Mouse (Mus musculus): ENCODE measurements at regions not wholly inside any gene's neighbourhood (a gene's known extent, or its start where the extent isn't known, plus 50 kb on each side); places are given as distances from the start of the nearest gene placed in this dataset.

- no peak for DNase-seq
Measured at GRCm38 (mm10) chr4:131508154-131508553, 329.9 kb downstream of the Ptpru start.

- DNase-seq = peak; percentile 81 to 88
Measured at GRCm38 (mm10) chr4:131511586-131511985, 326.5 kb downstream of the Ptpru start.

- DNase-seq = no peak
Measured at GRCm38 (mm10) chr4:131512768-131513167, 325.3 kb downstream of the Ptpru start.

GRCm38 (mm10) chr4:131520636-131521306, 317.3 kb downstream of the Ptpru start:
- DNase-seq = peak; percentile 42 to 61

- DNase-seq = no peak
Measured at GRCm38 (mm10) chr4:131521307-131521651, 316.8 kb downstream of the Ptpru start.

- no peak for DNase-seq
Measured at GRCm38 (mm10) chr4:131525236-131525635, 312.9 kb downstream of the Ptpru start.

GRCm38 (mm10) chr4:131530491-131530890, 307.6 kb downstream of the Ptpru start:
- no peak for DNase-seq

- no peak for DNase-seq
Measured at GRCm38 (mm10) chr4:131531003-131531402, 307.1 kb downstream of the Ptpru start.

- peak; percentile 89 to 90 for DNase-seq
Measured at GRCm38 (mm10) chr4:131534831-131535230, 303.3 kb downstream of the Ptpru start.

- no peak for DNase-seq
Measured at GRCm38 (mm10) chr4:131538237-131538636, 299.9 kb downstream of the Ptpru start.

GRCm38 (mm10) chr4:131546422-131547200, 291.5 kb downstream of the Ptpru start:
- no peak for DNase-seq

GRCm38 (mm10) chr4:131549581-131549980, 288.5 kb downstream of the Ptpru start:
- peak; percentile 87 to 89 for DNase-seq

- peak; percentile 68 to 85 for DNase-seq
Measured at GRCm38 (mm10) chr4:131558513-131558912, 279.6 kb downstream of the Ptpru start.

GRCm38 (mm10) chr4:131563851-131564250, 274.2 kb downstream of the Ptpru start:
- peak; percentile 76 to 77 for DNase-seq

GRCm38 (mm10) chr4:131565203-131565602, 272.9 kb downstream of the Ptpru start:
- DNase-seq = no peak

GRCm38 (mm10) chr4:131567241-131567640, 270.8 kb downstream of the Ptpru start:
- peak; percentile 51 to 52 for DNase-seq

GRCm38 (mm10) chr4:131569156-131569555, 268.9 kb downstream of the Ptpru start:
- peak; percentile 54 to 55 for DNase-seq

- peak; percentile 57 to 61 for DNase-seq
Measured at GRCm38 (mm10) chr4:131577571-131577970, 260.5 kb downstream of the Ptpru start.

GRCm38 (mm10) chr4:131585946-131586345, 252.1 kb downstream of the Ptpru start:
- peak in 1 of 2 experiments; percentile 29 for DNase-seq

- no peak for DNase-seq
Measured at GRCm38 (mm10) chr4:131587536-131587935, 250.6 kb downstream of the Ptpru start.

- DNase-seq = peak; percentile 55 to 57
Measured at GRCm38 (mm10) chr4:131590136-131590535, 248.0 kb downstream of the Ptpru start.

- no peak for DNase-seq
Measured at GRCm38 (mm10) chr4:131591456-131591855, 246.6 kb downstream of the Ptpru start.

- DNase-seq = no peak
Measured at GRCm38 (mm10) chr4:131597996-131598395, 240.1 kb downstream of the Ptpru start.

- no peak for DNase-seq
Measured at GRCm38 (mm10) chr4:131614434-131614833, 223.7 kb downstream of the Ptpru start.
